Mouse (Mus musculus): Measurements from ENCODE around the gene Aven. TPM values are rescaled to one million over a fixed set of nuclear protein-coding genes. Genes with fewer than 3 reads are reported as not detected.
"Not testable (repeated sequence)": the region's sequence is repeated elsewhere in the genome, so short reads cannot be mapped to it uniquely, and the experiment has no call there.

Gene Aven
- 31.7 and 35.2 TPM in 2 replicates for total RNA-seq (2017)

DNA sequence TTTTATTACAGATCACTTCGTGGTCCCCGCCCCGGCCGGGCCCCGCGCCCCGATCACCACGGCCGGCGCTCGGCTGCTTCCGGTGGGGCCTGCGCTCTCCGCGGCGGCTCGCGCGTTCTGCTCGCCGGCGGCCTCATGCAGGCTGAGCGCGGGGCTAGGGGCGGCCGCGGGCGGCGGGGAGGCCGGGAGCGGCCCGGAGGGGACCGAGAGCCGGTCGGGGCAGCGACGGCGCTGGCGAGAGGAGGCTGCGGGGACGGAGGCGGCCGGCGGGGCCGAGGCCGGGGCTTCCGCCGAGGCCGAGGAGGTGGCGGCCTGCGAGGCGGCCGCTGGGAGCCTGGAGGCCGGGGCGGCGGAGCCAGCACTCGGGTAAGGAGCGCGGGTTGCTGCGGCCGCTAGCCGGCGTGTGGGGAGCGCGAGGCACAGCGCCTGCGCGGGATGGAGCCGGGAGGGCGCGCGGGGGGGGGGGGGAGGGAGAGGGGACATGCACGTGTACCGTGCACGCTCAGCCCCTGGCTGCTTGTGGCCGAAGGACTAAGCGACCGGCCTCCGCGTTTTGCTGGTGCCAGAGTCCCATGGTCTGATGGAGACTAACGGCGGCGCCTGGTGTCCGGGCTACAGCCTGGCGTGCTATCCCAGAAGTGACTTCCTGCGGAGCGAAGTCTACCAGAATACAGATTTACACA, at the start of gene Aven:
TSS of gene Aven (plus strand) at position 109 of the 683 bp plus-strand sequence.
- ATAC-seq (replicated peaks; ENCODE audit: low read depth, poor library complexity, severe bottlenecking): peak; percentile 69

- no peak for ATAC-seq (replicated peaks; ENCODE audit: low read depth, poor library complexity, severe bottlenecking)
Measured at GRCm38 (mm10) chr2:112443491-112443890, 49.3 kb upstream of the Aven start.

GRCm38 (mm10) chr2:112445511-112445910, 47.3 kb upstream of the Aven start:
- no peak for ATAC-seq (replicated peaks; ENCODE audit: low read depth, poor library complexity, severe bottlenecking)

GRCm38 (mm10) chr2:112448046-112448445, 44.7 kb upstream of the Aven start:
- peak; percentile 77 for ATAC-seq (replicated peaks; ENCODE audit: low read depth, poor library complexity, severe bottlenecking)

- ATAC-seq (replicated peaks; ENCODE audit: low read depth, poor library complexity, severe bottlenecking): peak; percentile 19; the same call in 1 of the 2 replicates
Measured at GRCm38 (mm10) chr2:112448510-112449059, 44.2 kb upstream of the Aven start.

DNA sequence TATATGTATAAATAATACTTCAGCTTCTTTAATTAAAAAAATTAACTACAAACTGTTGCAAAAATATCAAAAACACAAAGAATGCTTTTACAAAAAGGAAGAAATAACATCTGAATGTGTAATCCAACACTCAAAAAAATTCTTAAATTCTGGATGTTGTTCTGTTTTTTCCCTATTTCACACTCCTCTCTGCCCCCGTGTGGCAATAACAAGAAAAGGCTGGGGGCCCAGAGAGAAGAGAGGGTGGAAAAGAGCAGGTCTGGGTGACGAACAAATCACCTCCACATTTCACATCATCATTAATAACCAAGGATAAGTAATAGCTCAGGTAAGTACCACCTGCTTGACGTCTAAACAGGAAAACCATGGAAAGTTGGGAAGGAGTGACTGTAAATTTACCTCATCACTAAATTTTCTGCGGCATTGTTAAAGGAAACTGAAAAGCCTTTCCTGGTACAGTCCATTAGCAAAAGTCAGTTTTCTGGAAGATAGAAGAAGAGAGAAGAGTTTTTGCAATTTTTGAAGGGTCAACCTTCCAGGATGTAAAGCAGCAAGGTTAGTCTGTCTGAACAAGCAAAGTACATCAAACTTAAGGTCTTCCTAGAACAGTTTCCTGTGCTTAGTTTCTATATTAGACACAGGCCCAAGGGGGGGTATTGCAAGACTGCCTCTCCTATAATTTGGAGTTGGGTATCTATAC, 43.0 kb upstream of the Aven start:
- ATAC-seq (replicated peaks; ENCODE audit: low read depth, poor library complexity, severe bottlenecking): peak; percentile 64

DNA sequence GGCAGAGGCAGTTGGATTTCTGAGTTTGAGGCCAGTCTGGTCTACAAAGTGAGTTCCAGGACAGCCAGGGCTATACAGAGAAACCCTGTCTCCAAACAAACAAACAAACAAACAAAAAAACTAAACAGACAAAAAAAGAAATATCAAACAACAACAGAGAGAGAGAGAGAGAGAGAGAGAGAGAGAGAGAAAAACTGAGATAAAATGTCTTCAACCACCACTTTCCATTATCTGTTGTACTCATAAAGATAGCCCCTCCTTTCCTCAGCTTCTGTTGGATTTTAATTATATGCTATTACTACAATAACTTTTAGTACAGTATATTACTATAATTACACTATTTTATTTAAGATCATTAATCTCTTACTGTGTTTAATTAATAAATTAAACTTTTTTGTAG, 40.3 kb upstream of the Aven start:
- ATAC-seq (replicated peaks; ENCODE audit: low read depth, poor library complexity, severe bottlenecking): not testable (repeated sequence)

GRCm38 (mm10) chr2:112454125-112454861, 38.5 kb upstream of the Aven start:
- ATAC-seq (replicated peaks; ENCODE audit: low read depth, poor library complexity, severe bottlenecking): no peak

GRCm38 (mm10) chr2:112454862-112455564, 37.8 kb upstream of the Aven start, which contains the start of gene Emc7:
TSS of gene Emc7 (plus strand) at chr2:112454997.
- peak; percentile 98 for ATAC-seq (replicated peaks; ENCODE audit: low read depth, poor library complexity, severe bottlenecking)

DNA sequence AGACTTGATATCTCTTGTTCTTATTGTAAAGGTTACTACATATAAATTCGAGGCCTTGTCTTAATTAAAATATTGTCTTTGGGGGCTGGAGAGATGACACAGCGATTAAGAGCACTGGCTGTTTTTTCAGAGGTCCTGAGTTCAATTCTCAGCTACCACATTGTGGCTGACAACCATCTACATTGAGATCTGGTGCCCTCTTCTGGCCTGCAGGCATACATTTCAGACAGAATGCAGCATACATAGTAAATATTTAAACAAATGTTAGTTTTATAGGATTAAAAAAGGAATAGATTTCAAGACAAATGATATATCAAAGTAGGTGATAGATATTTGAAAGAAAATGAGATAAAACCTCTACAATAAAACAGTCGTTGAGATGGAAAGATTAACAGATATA, 32.2 kb upstream of the Aven start:
- no peak for ATAC-seq (replicated peaks; ENCODE audit: low read depth, poor library complexity, severe bottlenecking)

DNA sequence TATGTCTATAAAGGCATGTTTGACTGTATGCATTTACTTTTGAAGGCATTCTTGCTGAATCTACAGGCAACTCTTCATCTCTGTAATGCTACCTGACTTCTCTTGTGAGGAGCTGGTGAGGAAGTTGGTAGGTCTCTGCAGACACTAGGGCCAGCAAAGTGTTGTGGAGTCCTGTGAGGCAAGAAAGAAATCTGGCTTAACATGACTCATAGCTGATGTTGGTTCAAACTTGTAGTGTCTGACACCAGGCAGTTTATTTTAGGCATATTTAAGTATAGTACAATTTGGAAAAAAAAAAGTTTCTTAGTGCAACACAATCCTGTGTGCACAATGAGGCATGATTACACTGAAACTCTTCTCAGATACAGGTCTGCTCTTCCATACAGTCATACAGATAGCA, 23.2 kb upstream of the Aven start:
- no peak for ATAC-seq (replicated peaks; ENCODE audit: low read depth, poor library complexity, severe bottlenecking)

DNA sequence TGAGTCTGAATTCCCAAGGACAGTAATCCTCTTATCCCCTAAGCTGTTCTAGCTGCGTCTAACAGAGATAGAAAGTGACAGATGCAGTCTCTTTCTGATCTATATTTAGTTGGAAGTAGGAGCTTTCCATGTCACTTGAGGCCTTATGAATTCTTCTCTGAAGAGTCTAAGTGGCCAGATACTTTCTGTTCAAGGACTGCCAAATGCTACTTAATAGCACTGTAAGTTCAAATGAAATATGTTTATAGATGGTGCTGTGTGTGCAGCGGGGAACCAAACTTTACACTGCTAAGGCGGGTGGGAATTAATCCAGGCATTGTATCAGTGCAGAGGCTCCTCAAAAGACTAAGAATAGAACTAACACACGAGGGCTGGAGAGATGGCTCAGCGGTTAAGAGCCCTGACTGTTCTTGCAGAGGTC, 21.8 kb upstream of the Aven start:
- no peak for ATAC-seq (replicated peaks; ENCODE audit: low read depth, poor library complexity, severe bottlenecking)

GRCm38 (mm10) chr2:112472076-112472475, 20.7 kb upstream of the Aven start:
- ATAC-seq (replicated peaks; ENCODE audit: low read depth, poor library complexity, severe bottlenecking): no peak

GRCm38 (mm10) chr2:112474997-112475724, 17.6 kb upstream of the Aven start:
- no peak for ATAC-seq (replicated peaks; ENCODE audit: low read depth, poor library complexity, severe bottlenecking)

- no peak for ATAC-seq (replicated peaks; ENCODE audit: low read depth, poor library complexity, severe bottlenecking)
Measured at GRCm38 (mm10) chr2:112476554-112476953, 16.2 kb upstream of the Aven start.

DNA sequence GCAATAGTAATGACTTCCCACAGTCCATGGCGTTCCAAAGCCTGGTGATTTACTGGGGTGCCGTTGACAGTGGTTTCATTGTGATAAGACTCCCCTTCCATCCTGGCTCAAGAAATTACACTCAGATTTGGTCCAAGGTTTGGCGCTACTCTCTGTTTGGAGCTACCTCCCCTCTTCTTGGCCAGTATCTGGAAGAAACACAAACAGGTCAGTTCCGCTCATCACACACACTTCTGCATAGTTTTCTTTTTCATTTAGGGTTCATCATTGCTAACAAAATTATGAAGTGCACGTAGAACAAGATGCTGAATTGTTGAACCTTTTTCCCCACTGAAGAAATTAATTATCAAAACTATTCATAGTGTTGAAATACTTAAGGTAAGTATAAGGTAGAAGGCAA, 12.1 kb upstream of the Aven start, which contains the start of gene Chrm5:
TSS of gene Chrm5 (minus strand) at position 101 of the 400 bp plus-strand sequence.
- no peak for ATAC-seq (replicated peaks; ENCODE audit: low read depth, poor library complexity, severe bottlenecking)

GRCm38 (mm10) chr2:112481564-112481963, 11.2 kb upstream of the Aven start:
- ATAC-seq (replicated peaks; ENCODE audit: low read depth, poor library complexity, severe bottlenecking): peak; percentile 87

GRCm38 (mm10) chr2:112482533-112483333, 10.0 kb upstream of the Aven start:
- ATAC-seq (replicated peaks; ENCODE audit: low read depth, poor library complexity, severe bottlenecking): no peak

GRCm38 (mm10) chr2:112483334-112483651, 9.5 kb upstream of the Aven start:
- ATAC-seq (replicated peaks; ENCODE audit: low read depth, poor library complexity, severe bottlenecking): no peak

Measured in common myeloid progenitor, adult 5-6 weeks (primary cell).